Mouse (Mus musculus) limb, embryonic 13.5 days (tissue): ENCODE results near the gene 1700007K13Rik. TPM values are rescaled to one million over a fixed set of nuclear protein-coding genes. Genes with fewer than 3 reads are reported as not detected.

Experiments
- ATAC-seq: fragments of 200-750 bp; cut with Nextera tagmentation; 2 replicates; pipeline ENCODE4 v1.8.0; 2017; ENCODE audit warnings: low read depth, moderate number of reproducible peaks, moderate TSS enrichment; ENCODE audit not compliant: low FRiP score
- H3K27ac ChIP-seq: fragments of 300-500 bp; sonication (generic); 2 replicates; pipeline ENCODE4 v1.5.1; 2015; ENCODE audit warnings: inconsistent platforms, mild to moderate bottlenecking, moderate library complexity
- H3K27me3 ChIP-seq: fragments of 300-500 bp; sonication (generic); 2 replicates; pipeline ENCODE4 v1.6.1; 2015; ENCODE audit warnings: mild to moderate bottlenecking, inconsistent platforms
- H3K36me3 ChIP-seq: fragments of 300-500 bp; sonication (generic); 2 replicates; pipeline ENCODE4 v1.6.1; 2015; ENCODE audit warnings: inconsistent platforms, mild to moderate bottlenecking, moderate library complexity
- H3K4me1 ChIP-seq: fragments of 300-500 bp; sonication (generic); 2 replicates; pipeline ENCODE4 v1.6.1; 2015; ENCODE audit warnings: inconsistent platforms
- H3K4me2 ChIP-seq: fragments of 300-500 bp; sonication (generic); replicated peaks from 2 replicates; pipeline ENCODE4 v1.6.1; 2015; ENCODE audit warnings: inconsistent platforms, mild to moderate bottlenecking, moderate library complexity
- H3K4me3 ChIP-seq: fragments of 300-500 bp; sonication (generic); 2 replicates; pipeline ENCODE4 v1.5.1; 2015; ENCODE audit warnings: moderate library complexity, mild to moderate bottlenecking, inconsistent platforms
- H3K9ac ChIP-seq: fragments of 300-500 bp; sonication (generic); 2 replicates; pipeline ENCODE4 v1.6.1; 2015; ENCODE audit warnings: mild to moderate bottlenecking, inconsistent platforms
- H3K9me3 ChIP-seq: fragments of 300-500 bp; sonication (generic); 2 replicates; pipeline ENCODE4 v1.6.1; 2016; ENCODE audit warnings: inconsistent platforms
- WGBS: fragments of 180-500 bp; shearing (Covaris S2); methylation state at CpG from one replicate; pipeline ENCODE4 v1.1.7; 2015; 5-methylcytosine and 5-hydroxymethylcytosine counted together
- polyA plus RNA-seq: library from polyadenylated mRNA; unstranded; fragments of >200 nt; fragmentation: Nextera tagmentation; extraction: Ambion mirVana; gene quantifications from 2 replicates; pipeline ENCODE4 v1.2.1, GENCODE M21; 2015

The 1700007K13Rik gene
- polyA plus RNA-seq, 1 experiment from 2014 or later, result 0.48 TPM

- Histone ChIP-seq H3K27me3 (no peaks in the 10 kb centered on the region), H3K27ac (no peak overlapping the region), H3K9me3 (no peaks in the 10 kb centered on the region), H3K4me1 (peaks cover 6% of the 10 kb centered on the region; the same call in 1 of the 2 replicates), H3K36me3 (no peaks in the 10 kb centered on the region), H3K9ac (no peak overlapping the region), H3K4me3 (no peak overlapping the region), H3K4me2 (no peak overlapping the region)
- WGBS, result 39% methylated on average over 2 of the region's 2 CpGs
- no peak for ATAC-seq
Measured at GRCm38 (mm10) chr2:28433512-28433911, 32.6 kb downstream of the 1700007K13Rik start.

GRCm38 (mm10) chr2:28432811-28433210 lies 33.3 kb downstream of the 1700007K13Rik start:
- 7% methylated on average over 1 of the region's 1 CpGs for WGBS
- Histone ChIP-seq H3K9ac (no peak overlapping the region), H3K36me3 (no peaks in the 10 kb centered on the region), H3K4me2 (no peak overlapping the region), H3K9me3 (no peaks in the 10 kb centered on the region), H3K4me3 (no peak overlapping the region), H3K4me1 (peaks cover 6% of the 10 kb centered on the region; the same call in 1 of the 2 replicates), H3K27me3 (no peaks in the 10 kb centered on the region), H3K27ac (no peak overlapping the region; the same call in 1 of the 2 replicates)
- ATAC-seq, result no peak

DNA sequence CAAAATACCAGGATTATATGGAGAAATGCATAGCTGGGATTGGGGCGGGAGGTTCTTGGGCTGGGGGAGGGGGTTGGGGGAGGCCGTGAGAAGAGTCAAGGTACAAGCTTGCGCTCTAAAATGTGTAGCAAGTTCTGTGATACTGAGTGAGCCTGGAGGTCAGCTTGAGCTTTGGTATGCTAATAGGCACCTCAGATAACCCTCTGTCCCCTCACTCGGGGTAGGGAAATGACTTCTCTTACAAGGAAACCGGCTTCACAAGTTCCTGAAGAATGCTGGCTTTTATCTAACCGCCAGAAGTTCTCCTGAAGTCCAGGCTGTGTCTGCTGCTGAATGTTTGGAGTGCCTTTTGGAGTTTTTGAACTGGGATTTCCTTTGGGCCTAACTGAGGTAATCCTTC lies 35.3 kb downstream of the 1700007K13Rik start:
- no peak overlapping the region for H3K9ac ChIP-seq
- 48% methylated on average over 6 of the region's 6 CpGs for WGBS
- H3K27ac ChIP-seq, result no peak overlapping the region
- no peaks in the 10 kb centered on the region for H3K27me3 ChIP-seq
- H3K4me1 ChIP-seq, result peaks cover 6% of the 10 kb centered on the region; the same call in 1 of the 2 replicates
- H3K9me3 ChIP-seq, result no peaks in the 10 kb centered on the region
- ATAC-seq, result no peak
- no peaks in the 10 kb centered on the region for H3K36me3 ChIP-seq
- H3K4me3 ChIP-seq, result no peak overlapping the region
- H3K4me2 ChIP-seq, result no peak overlapping the region

GRCm38 (mm10) chr2:28427226-28427625 lies 38.9 kb downstream of the 1700007K13Rik start:
- ATAC-seq, result no peak
- WGBS, result 77% methylated on average over 6 of the region's 6 CpGs

GRCm38 (mm10) chr2:28423167-28423566 lies 43.0 kb downstream of the 1700007K13Rik start:
- no peaks in the 10 kb centered on the region for H3K36me3 ChIP-seq
- H3K9me3 ChIP-seq, result no peaks in the 10 kb centered on the region
- no peak overlapping the region for H3K4me3 ChIP-seq
- no peak for ATAC-seq
- no peaks in the 10 kb centered on the region for H3K27me3 ChIP-seq
- 39% methylated on average over 3 of the region's 3 CpGs for WGBS
- no peak overlapping the region for H3K9ac ChIP-seq
- H3K27ac ChIP-seq, result no peak overlapping the region
- no peak overlapping the region for H3K4me2 ChIP-seq
- H3K4me1 ChIP-seq, result peaks cover 7% of the 10 kb centered on the region; the same call in 1 of the 2 replicates

More at GRCm38 (mm10) chr2:28427226-28427625, 38.9 kb downstream of the 1700007K13Rik start:
- no peak overlapping the region for H3K4me2 ChIP-seq
- no peak overlapping the region for H3K27ac ChIP-seq
- H3K4me3 ChIP-seq, result no peak overlapping the region
- no peaks in the 10 kb centered on the region for H3K36me3 ChIP-seq
- no peaks in the 10 kb centered on the region for H3K9me3 ChIP-seq
- H3K4me1 ChIP-seq, result peaks cover 7% of the 10 kb centered on the region; the same call in 1 of the 2 replicates
- H3K9ac ChIP-seq, result no peak overlapping the region
- H3K27me3 ChIP-seq, result no peaks in the 10 kb centered on the region

DNA sequence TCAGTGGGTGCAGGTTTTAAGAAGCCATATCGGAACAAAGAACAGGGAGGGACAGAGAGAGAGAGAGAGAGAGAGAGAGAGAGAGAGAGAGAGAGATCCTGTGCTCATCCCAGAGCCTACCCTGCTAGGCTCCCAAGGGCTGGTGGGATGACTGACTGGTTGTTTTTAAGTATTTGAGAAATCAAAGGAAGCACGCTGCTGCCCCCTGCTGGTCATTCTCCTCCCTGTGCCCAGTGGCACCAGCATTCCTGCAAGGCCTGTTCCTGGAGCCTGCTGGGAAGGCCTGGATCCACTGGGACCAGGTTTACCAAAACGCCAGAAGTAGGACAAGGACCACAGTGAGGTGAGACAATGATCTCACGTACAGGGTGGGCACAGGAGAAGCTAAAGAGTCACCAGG lies 46.2 kb downstream of the 1700007K13Rik start:
- Histone ChIP-seq H3K27me3 (no peaks in the 10 kb centered on the region), H3K9me3 (no peaks in the 10 kb centered on the region), H3K36me3 (no peaks in the 10 kb centered on the region), H3K4me3 (no peak overlapping the region), H3K4me1 (peaks cover 11% of the 10 kb centered on the region), H3K4me2 (no peak overlapping the region), H3K27ac (no peak overlapping the region), H3K9ac (no peak overlapping the region)
- WGBS, result 15% methylated on average over 4 of the region's 4 CpGs
- no peak; the same call in 1 of the 2 replicates for ATAC-seq

DNA sequence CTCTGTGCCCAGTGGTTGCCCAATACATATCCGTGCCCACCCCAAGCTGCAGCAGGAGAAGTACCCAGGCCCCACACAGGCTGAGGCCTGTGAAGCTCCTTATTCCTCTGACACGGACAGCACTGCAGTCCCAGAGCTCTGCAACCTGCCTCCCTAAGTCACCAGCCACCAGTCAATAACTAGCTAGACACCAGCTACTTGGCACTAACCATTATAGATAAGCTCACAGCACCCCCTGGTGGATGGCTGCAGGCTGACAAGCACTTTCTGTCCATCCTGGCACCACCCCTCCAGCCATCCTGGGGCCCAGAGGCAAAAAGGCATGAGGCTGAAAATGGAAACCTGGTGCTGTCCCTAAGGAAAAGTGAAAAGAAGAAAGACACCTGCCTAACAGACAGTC lies 48.1 kb downstream of the 1700007K13Rik start:
- H3K36me3 ChIP-seq, result no peaks in the 10 kb centered on the region
- WGBS, result 40% methylated on average over 2 of the region's 2 CpGs
- H3K27me3 ChIP-seq, result no peaks in the 10 kb centered on the region
- peaks cover 9% of the 10 kb centered on the region for H3K4me1 ChIP-seq
- no peak overlapping the region for H3K4me2 ChIP-seq
- H3K27ac ChIP-seq, result no peak overlapping the region
- no peak for ATAC-seq
- H3K9ac ChIP-seq, result no peak overlapping the region
- H3K9me3 ChIP-seq, result no peaks in the 10 kb centered on the region
- no peak overlapping the region for H3K4me3 ChIP-seq

GRCm38 (mm10) chr2:28416511-28416910 lies 49.6 kb downstream of the 1700007K13Rik start:
- no peak overlapping the region for H3K4me3 ChIP-seq
- no peak overlapping the region for H3K9ac ChIP-seq
- H3K27me3 ChIP-seq, result no peaks in the 10 kb centered on the region
- no peak overlapping the region for H3K4me2 ChIP-seq
- H3K27ac ChIP-seq, result no peak overlapping the region
- WGBS, result 75% methylated on average over 1 of the region's 1 CpGs
- H3K36me3 ChIP-seq, result no peaks in the 10 kb centered on the region
- H3K4me1 ChIP-seq, result peaks cover 9% of the 10 kb centered on the region
- no peaks in the 10 kb centered on the region for H3K9me3 ChIP-seq
- ATAC-seq, result no peak

DNA sequence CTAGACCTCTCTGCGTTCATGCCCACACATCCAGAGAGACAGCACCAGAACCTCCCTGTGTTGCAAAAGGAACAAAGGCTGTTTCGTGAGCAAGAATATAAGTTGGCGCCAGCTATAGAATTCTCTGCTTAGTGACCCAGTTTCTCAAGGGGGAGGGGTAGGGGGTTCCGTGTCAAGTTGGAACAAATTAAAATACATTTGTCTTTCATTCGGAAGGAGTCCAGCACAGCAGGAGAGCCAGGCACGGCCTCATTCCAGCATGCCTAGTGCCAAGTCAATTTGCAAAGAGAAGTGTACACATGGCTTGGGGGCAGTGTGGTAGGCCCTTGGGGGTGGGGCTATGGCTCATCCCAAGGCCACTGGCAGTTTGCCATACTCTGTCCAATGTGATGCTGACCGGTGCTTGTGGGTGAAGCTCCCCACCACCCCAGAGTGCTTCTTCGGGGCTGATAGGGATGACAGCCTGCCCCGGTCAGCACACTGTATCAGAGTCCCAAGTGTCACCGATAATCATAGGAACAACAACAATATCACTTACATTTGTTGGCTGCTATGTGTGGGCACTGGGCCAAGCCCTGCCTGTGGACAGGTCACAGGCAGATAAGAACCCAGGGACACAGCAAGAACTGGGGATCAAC lies 50.6 kb downstream of the 1700007K13Rik start:
- H3K36me3 ChIP-seq, result no peaks in the 10 kb centered on the region
- peaks cover 9% of the 10 kb centered on the region for H3K4me1 ChIP-seq
- no peak overlapping the region for H3K4me2 ChIP-seq
- no peak overlapping the region for H3K4me3 ChIP-seq
- no peaks in the 10 kb centered on the region for H3K9me3 ChIP-seq
- no peak for ATAC-seq
- H3K27me3 ChIP-seq, result no peaks in the 10 kb centered on the region
- 60% methylated on average over 10 of the region's 10 CpGs for WGBS
- H3K27ac ChIP-seq, result no peak overlapping the region
- H3K9ac ChIP-seq, result no peak overlapping the region

DNA sequence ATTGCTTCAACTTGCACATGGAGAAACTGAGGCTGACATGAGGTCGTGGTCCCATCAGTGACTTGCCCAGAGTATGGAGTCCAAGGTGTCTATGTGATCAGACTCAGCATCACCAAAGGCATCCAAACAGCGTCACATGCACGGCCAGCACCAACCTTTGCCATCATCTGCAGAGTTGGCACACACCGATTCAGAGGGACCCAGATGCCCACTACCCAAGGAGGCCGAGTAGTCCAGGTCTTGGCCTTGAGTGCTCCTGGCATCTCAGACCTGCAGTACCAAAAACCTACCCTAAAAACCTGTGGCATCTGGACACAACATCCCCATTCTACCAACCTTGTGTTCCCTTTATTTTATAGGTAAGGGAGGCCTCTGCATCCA lies 51.4 kb downstream of the 1700007K13Rik start:
- no peak overlapping the region for H3K9ac ChIP-seq
- H3K4me1 ChIP-seq, result peaks cover 9% of the 10 kb centered on the region
- no peak overlapping the region for H3K27ac ChIP-seq
- H3K36me3 ChIP-seq, result no peaks in the 10 kb centered on the region
- H3K4me2 ChIP-seq, result no peak overlapping the region
- no peak for ATAC-seq
- 88% methylated on average over 5 of the region's 5 CpGs for WGBS
- no peaks in the 10 kb centered on the region for H3K9me3 ChIP-seq
- H3K27me3 ChIP-seq, result no peaks in the 10 kb centered on the region
- no peak overlapping the region for H3K4me3 ChIP-seq

GRCm38 (mm10) chr2:28414116-28414756 lies 51.9 kb downstream of the 1700007K13Rik start:
- ATAC-seq, result no peak
- H3K27ac ChIP-seq, result no peak overlapping the region
- no peak overlapping the region for H3K4me3 ChIP-seq
- H3K4me2 ChIP-seq, result no peak overlapping the region
- no peaks in the 10 kb centered on the region for H3K9me3 ChIP-seq
- peaks cover 13% of the 10 kb centered on the region for H3K4me1 ChIP-seq
- no peaks in the 10 kb centered on the region for H3K36me3 ChIP-seq
- WGBS, result 78% methylated on average over 5 of the region's 5 CpGs
- no peak overlapping the region for H3K9ac ChIP-seq
- no peaks in the 10 kb centered on the region for H3K27me3 ChIP-seq

- ATAC-seq, result no peak
- WGBS, result 81% methylated on average over 6 of the region's 6 CpGs
- Histone ChIP-seq H3K4me2 (no peak overlapping the region), H3K4me1 (peaks cover 15% of the 10 kb centered on the region), H3K27ac (no peak overlapping the region), H3K36me3 (no peaks in the 10 kb centered on the region), H3K4me3 (no peak overlapping the region), H3K9me3 (no peaks in the 10 kb centered on the region), H3K9ac (no peak overlapping the region), H3K27me3 (no peaks in the 10 kb centered on the region)
Measured at GRCm38 (mm10) chr2:28412936-28413335, 53.2 kb downstream of the 1700007K13Rik start.
